Mouse (Mus musculus): Measurements from ENCODE around the gene Exph5. TPM values are rescaled to one million over a fixed set of nuclear protein-coding genes. Genes with fewer than 3 reads are reported as not detected.

The Exph5 gene
- polyA plus RNA-seq (2012; rRNA removed), result 0.02 and 0.04 TPM in 2 replicates

DNA sequence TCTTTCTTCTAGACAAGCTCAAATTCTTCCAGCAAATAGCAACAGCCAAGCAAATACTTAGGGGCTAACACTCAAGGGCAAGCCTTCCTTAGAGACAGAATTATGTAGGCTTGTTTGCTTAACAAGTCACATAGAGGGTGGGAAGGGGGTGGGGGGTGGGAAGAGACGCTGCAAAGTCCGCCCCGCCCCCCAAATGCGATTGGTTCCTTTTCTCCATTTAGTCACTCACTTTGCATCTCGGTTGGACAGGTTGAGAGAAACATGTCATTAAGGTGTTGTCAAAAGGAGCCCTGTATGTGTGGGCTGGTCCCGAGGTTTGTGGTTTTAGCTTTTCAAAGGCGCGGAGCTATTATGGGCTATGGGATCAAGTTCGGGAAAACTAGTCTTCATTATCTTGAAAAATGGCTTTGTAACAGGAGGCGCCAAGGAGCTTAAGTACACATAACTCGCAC, at the start of gene Exph5:
Gene Exph5 (plus strand): TSS at position 402 of the 452 bp plus-strand sequence.
- no peak for TF ChIP-seq POLR2A (IDR thresholded peaks at IDR 0.05; ENCODE audit: low read depth, low read length)
- TF ChIP-seq CTCF (IDR thresholded peaks at IDR 0.05; ENCODE audit: extremely low read depth, insufficient read depth, insufficient read length, insufficient replicate concordance), result no peak
- peak within 1 kb of the TSS; percentile 29 for H3K4me3 ChIP-seq (ENCODE audit: extremely low read depth, insufficient read depth, insufficient read length)

GRCm38 (mm10) chr9:53254368-53254767, 47.1 kb upstream of the Exph5 start:
- no peak overlapping the region for H3K27ac ChIP-seq (ENCODE audit: insufficient read depth, low read length)
- 0% methylated on average over 4 of the region's 4 CpGs for WGBS
- H3K4me1 ChIP-seq (ENCODE audit: control insufficient read depth, insufficient read depth, insufficient read length), result no peaks in the 10 kb centered on the region
- no peaks in the 10 kb centered on the region; the same call in 1 of the 2 replicates for H3K27me3 ChIP-seq (ENCODE audit: control insufficient read depth, insufficient read depth, low read length)
- DNase-seq (ENCODE audit: low read depth in 1 of 2, low spot score in 2 of 2), result peak; percentile 44 to 68
- H3K36me3 ChIP-seq (ENCODE audit: control insufficient read depth, insufficient read depth, low read length), result no peaks in the 10 kb centered on the region
- H3K4me3 ChIP-seq (ENCODE audit: extremely low read depth, insufficient read depth, insufficient read length), result no peak overlapping the region
- no peak for TF ChIP-seq POLR2A (IDR thresholded peaks at IDR 0.05; ENCODE audit: low read depth, low read length)
- peak; percentile 56; the same call in 1 of the 2 replicates for TF ChIP-seq CTCF (IDR thresholded peaks at IDR 0.05; ENCODE audit: extremely low read depth, insufficient read depth, insufficient read length, insufficient replicate concordance)

More for the DNA sequence above, at the start of gene Exph5:
- DNase-seq (ENCODE audit: low read depth in 1 of 2, low spot score in 2 of 2), result peak in 1 of 2 experiments; percentile 2
- WGBS, result 1% methylated on average over 11 of the region's 11 CpGs
- no peak within 1 kb of the TSS for H3K27ac ChIP-seq (ENCODE audit: insufficient read depth, low read length)
- H3K36me3 ChIP-seq (ENCODE audit: control insufficient read depth, insufficient read depth, low read length), result no peaks in the 10 kb centered on the region
- H3K27me3 ChIP-seq (ENCODE audit: control insufficient read depth, insufficient read depth, low read length), result 0 out of 2 replicates have a peak, but pooled peaks cover 1% of the 10 kb centered on the region
- H3K4me1 ChIP-seq (ENCODE audit: control insufficient read depth, insufficient read depth, insufficient read length), result no peaks in the 10 kb centered on the region

- TF ChIP-seq POLR2A (IDR thresholded peaks at IDR 0.05; ENCODE audit: low read depth, low read length) (no peak), CTCF (IDR thresholded peaks at IDR 0.05; ENCODE audit: extremely low read depth, insufficient read depth, insufficient read length, insufficient replicate concordance) (no peak)
- no peak overlapping the region for H3K4me3 ChIP-seq (ENCODE audit: extremely low read depth, insufficient read depth, insufficient read length)
- no peak for DNase-seq (ENCODE audit: low read depth in 1 of 2, low spot score in 2 of 2)
- no peak overlapping the region for H3K27ac ChIP-seq (ENCODE audit: insufficient read depth, low read length)
- WGBS, result 87% methylated on average over 4 of the region's 4 CpGs
- H3K36me3 ChIP-seq (ENCODE audit: control insufficient read depth, insufficient read depth, low read length), result no peaks in the 10 kb centered on the region
- H3K4me1 ChIP-seq (ENCODE audit: control insufficient read depth, insufficient read depth, insufficient read length), result no peaks in the 10 kb centered on the region
- no peaks in the 10 kb centered on the region; the same call in 1 of the 2 replicates for H3K27me3 ChIP-seq (ENCODE audit: control insufficient read depth, insufficient read depth, low read length)
Measured at GRCm38 (mm10) chr9:53256690-53257305, 44.7 kb upstream of the Exph5 start.

- WGBS, result 61% methylated on average over 3 of the region's 3 CpGs
Measured at GRCm38 (mm10) chr9:53257772-53258171, 43.7 kb upstream of the Exph5 start.

DNA sequence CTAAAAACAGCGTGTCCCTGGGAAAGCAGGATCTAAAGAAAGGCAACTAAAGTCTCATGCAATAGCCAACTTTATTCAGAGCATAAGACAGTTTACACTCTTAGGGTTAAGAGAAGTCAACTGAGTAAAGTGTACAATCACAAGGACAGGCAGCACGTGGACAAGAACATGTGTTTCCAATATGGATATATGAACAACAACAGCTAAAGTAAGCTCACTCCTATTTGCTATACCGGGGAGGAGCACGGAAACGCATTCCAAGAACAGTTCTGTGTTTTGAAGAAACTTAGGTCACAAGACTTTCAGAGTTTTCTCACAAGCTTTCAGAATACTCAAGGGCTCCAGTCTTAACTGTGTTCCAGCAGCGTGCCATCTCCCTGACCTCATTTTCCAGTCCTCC, 43.3 kb upstream of the Exph5 start:
- WGBS, result 85% methylated on average over 6 of the region's 6 CpGs
- Histone ChIP-seq H3K27me3 (ENCODE audit: control insufficient read depth, insufficient read depth, low read length) (no peaks in the 10 kb centered on the region; the same call in 1 of the 2 replicates), H3K27ac (ENCODE audit: insufficient read depth, low read length) (no peak overlapping the region), H3K4me1 (ENCODE audit: control insufficient read depth, insufficient read depth, insufficient read length) (no peaks in the 10 kb centered on the region), H3K36me3 (ENCODE audit: control insufficient read depth, insufficient read depth, low read length) (no peaks in the 10 kb centered on the region), H3K4me3 (ENCODE audit: extremely low read depth, insufficient read depth, insufficient read length) (no peak overlapping the region)
- DNase-seq (ENCODE audit: low read depth in 1 of 2, low spot score in 2 of 2), result no peak
- TF ChIP-seq POLR2A (IDR thresholded peaks at IDR 0.05; ENCODE audit: low read depth, low read length) (no peak), CTCF (IDR thresholded peaks at IDR 0.05; ENCODE audit: extremely low read depth, insufficient read depth, insufficient read length, insufficient replicate concordance) (no peak)

More at GRCm38 (mm10) chr9:53257772-53258171, 43.7 kb upstream of the Exph5 start:
- DNase-seq (ENCODE audit: low read depth in 1 of 2, low spot score in 2 of 2), result no peak
- Histone ChIP-seq H3K4me3 (ENCODE audit: extremely low read depth, insufficient read depth, insufficient read length) (no peak overlapping the region), H3K27ac (ENCODE audit: insufficient read depth, low read length) (no peak overlapping the region), H3K4me1 (ENCODE audit: control insufficient read depth, insufficient read depth, insufficient read length) (no peaks in the 10 kb centered on the region), H3K27me3 (ENCODE audit: control insufficient read depth, insufficient read depth, low read length) (no peaks in the 10 kb centered on the region; the same call in 1 of the 2 replicates), H3K36me3 (ENCODE audit: control insufficient read depth, insufficient read depth, low read length) (no peaks in the 10 kb centered on the region)
- no peak for TF ChIP-seq CTCF (IDR thresholded peaks at IDR 0.05; ENCODE audit: extremely low read depth, insufficient read depth, insufficient read length, insufficient replicate concordance)
- no peak for TF ChIP-seq POLR2A (IDR thresholded peaks at IDR 0.05; ENCODE audit: low read depth, low read length)

DNA sequence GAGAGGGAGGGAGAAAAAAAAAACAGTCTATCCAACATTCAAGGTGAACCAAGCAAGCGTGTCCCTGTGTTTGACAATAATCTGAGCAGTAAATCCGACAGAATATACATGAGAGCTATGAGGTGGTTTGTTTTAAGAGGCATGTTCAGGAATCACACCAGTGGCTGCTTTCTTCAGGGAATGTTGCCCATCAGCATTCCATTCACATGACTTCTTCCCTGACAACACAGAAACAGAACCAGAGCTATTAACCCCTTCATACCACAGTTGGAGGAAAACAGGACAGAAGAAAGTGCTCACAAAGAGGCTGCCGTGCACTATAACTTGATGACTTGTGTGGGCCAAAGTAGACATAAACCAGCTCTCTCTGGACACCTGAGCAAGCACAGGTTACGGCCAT, 37.1 kb upstream of the Exph5 start:
- Histone ChIP-seq H3K27ac (ENCODE audit: insufficient read depth, low read length) (no peak overlapping the region), H3K36me3 (ENCODE audit: control insufficient read depth, insufficient read depth, low read length) (no peaks in the 10 kb centered on the region), H3K4me3 (ENCODE audit: extremely low read depth, insufficient read depth, insufficient read length) (no peak overlapping the region), H3K27me3 (ENCODE audit: control insufficient read depth, insufficient read depth, low read length) (no peaks in the 10 kb centered on the region), H3K4me1 (ENCODE audit: control insufficient read depth, insufficient read depth, insufficient read length) (no peaks in the 10 kb centered on the region)
- TF ChIP-seq CTCF (IDR thresholded peaks at IDR 0.05; ENCODE audit: extremely low read depth, insufficient read depth, insufficient read length, insufficient replicate concordance), result no peak
- no peak for TF ChIP-seq POLR2A (IDR thresholded peaks at IDR 0.05; ENCODE audit: low read depth, low read length)
- WGBS, result 86% methylated on average over 4 of the region's 4 CpGs
- no peak for DNase-seq (ENCODE audit: low read depth in 1 of 2, low spot score in 2 of 2)

- TF ChIP-seq POLR2A (IDR thresholded peaks at IDR 0.05; ENCODE audit: low read depth, low read length) (no peak), CTCF (IDR thresholded peaks at IDR 0.05; ENCODE audit: extremely low read depth, insufficient read depth, insufficient read length, insufficient replicate concordance) (no peak)
- Histone ChIP-seq H3K4me3 (ENCODE audit: extremely low read depth, insufficient read depth, insufficient read length) (no peak overlapping the region), H3K36me3 (ENCODE audit: control insufficient read depth, insufficient read depth, low read length) (no peaks in the 10 kb centered on the region), H3K27ac (ENCODE audit: insufficient read depth, low read length) (no peak overlapping the region), H3K27me3 (ENCODE audit: control insufficient read depth, insufficient read depth, low read length) (no peaks in the 10 kb centered on the region), H3K4me1 (ENCODE audit: control insufficient read depth, insufficient read depth, insufficient read length) (no peaks in the 10 kb centered on the region)
- DNase-seq (ENCODE audit: low read depth in 1 of 2, low spot score in 2 of 2), result no peak
- 94% methylated on average over 2 of the region's 2 CpGs for WGBS
Measured at GRCm38 (mm10) chr9:53265589-53265988, 35.9 kb upstream of the Exph5 start.

Measured in spleen, adult 2 months (tissue).